ENCODE assay signal across 25 mouse cellular contexts in genomic region chr5:36705390-36705789, GRCm38 (mm10).
"Had no signal": no experiment of that assay in that cellular context is flagged by ENCODE, and none has a peak within 500 bp of the region (broad histone marks: within the 10 kb centered on the region; RNA-seq: fewer than 3 reads in every experiment).

No protein-coding gene starts in this region.

- H3K4me2 ChIP-seq: heart, embryonic 12.5 days; hindbrain, embryonic 14.5 days; intestine, embryonic 15.5 days; limb, embryonic 12.5 days; liver, embryonic 11.5 days; liver, embryonic 13.5 days; liver, embryonic 15.5 days had no signal

- H3K27ac ChIP-seq: gastrocnemius, adult 2 months; heart, embryonic 10.5 days; hindbrain, embryonic 10.5 days; hindbrain, embryonic 14.5 days; intestine, embryonic 15.5 days; layer of hippocampus, adult 2 months; limb, embryonic 10.5 days; limb, embryonic 12.5 days; liver, embryonic 13.5 days; liver, embryonic 15.5 days had no signal

- H3K36me3 ChIP-seq: heart, embryonic 10.5 days; heart, embryonic 12.5 days; hindbrain, embryonic 10.5 days; intestine, embryonic 15.5 days; limb, embryonic 10.5 days; limb, embryonic 12.5 days; liver, embryonic 13.5 days; liver, embryonic 15.5 days had no signal

- H3K9ac ChIP-seq: heart, embryonic 12.5 days; hindbrain, embryonic 14.5 days; intestine, embryonic 15.5 days; limb, embryonic 12.5 days; liver, embryonic 13.5 days; liver, embryonic 15.5 days had no signal

- DNase-seq: gastrocnemius, adult 2 months; gastrocnemius, postnatal 10 days; gastrocnemius, postnatal 25 days; heart, adult 18-20 months; heart, postnatal 10 days; heart, postnatal 4 days; kidney, adult 18-20 months; kidney, adult 8-10 months; kidney, postnatal 10 days; kidney, postnatal 25 days; kidney, postnatal 4 days; liver; liver, embryonic 13.5 days had no signal

- H3K4me3 ChIP-seq: gastrocnemius, adult 2 months; heart, embryonic 10.5 days; heart, embryonic 12.5 days; hindbrain, embryonic 10.5 days; intestine, embryonic 15.5 days; layer of hippocampus, adult 2 months; limb, embryonic 10.5 days; limb, embryonic 12.5 days; liver, embryonic 13.5 days; liver, embryonic 15.5 days had no signal

- H3K27me3 ChIP-seq: heart, embryonic 12.5 days; intestine, embryonic 15.5 days; limb, embryonic 12.5 days had no signal

- H3K9me3 ChIP-seq: heart, embryonic 10.5 days; heart, embryonic 12.5 days; hindbrain, embryonic 10.5 days; intestine, embryonic 15.5 days; limb, embryonic 10.5 days; limb, embryonic 12.5 days; liver, embryonic 13.5 days; liver, embryonic 15.5 days had no signal

- H3K4me1 ChIP-seq: hindbrain, embryonic 10.5 days; intestine, embryonic 15.5 days; limb, embryonic 10.5 days; limb, embryonic 12.5 days had no signal

- ATAC-seq: inflammation-experienced regulatory T-cells, adult 6 months; intestine, embryonic 15.5 days; intestine, postnatal 0 days had no signal
